Mouse (Mus musculus) ES-E14 (cell line): Measurements from ENCODE around the gene Stx16.

Experiments
- CHD2 ChIP-seq: IDR thresholded peaks from 2 replicates; pipeline ENCODE4 v1.6.1; 2014; ENCODE audit warnings: mild to moderate bottlenecking, low read depth, low read length, inconsistent platforms
- HCFC1 ChIP-seq: IDR thresholded peaks from 2 replicates; pipeline ENCODE4 v1.6.1; 2012; ENCODE audit warnings: low read length, inconsistent platforms, borderline replicate concordance; ENCODE audit not compliant: insufficient read depth
- ZNF384 ChIP-seq: IDR thresholded peaks from 2 replicates; pipeline ENCODE4 v1.6.1; 2012; ENCODE audit warnings: low read depth, low read length, inconsistent platforms

DNA sequence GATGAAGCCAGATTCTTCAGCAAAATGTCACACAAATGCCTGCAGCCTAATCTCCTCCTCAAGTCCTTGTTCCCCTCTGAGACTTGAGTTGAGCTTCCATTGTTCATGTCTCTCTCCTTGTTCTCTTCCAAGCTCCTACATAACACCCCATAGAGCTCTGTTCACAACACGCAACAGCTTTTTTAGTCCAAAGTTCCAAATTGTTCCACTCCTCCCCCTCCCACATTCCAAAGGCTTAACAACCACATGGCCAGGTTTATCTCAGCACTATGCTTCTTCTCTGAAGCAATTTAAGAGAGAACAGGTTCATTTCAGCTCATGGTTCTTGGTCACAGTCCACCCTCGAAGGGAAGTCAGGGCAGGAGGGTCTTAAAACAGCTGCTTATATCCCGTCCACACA is 18.4 kb upstream of the Stx16 start:
- TF ChIP-seq HCFC1 (no peak), ZNF384 (no peak), CHD2 (no peak)
